9 mouse cellular contexts compared by ENCODE assay signal in genomic region chr10:79883297-79884084, GRCm38 (mm10). TPM values are rescaled to one million over a fixed set of nuclear protein-coding genes. Genes with fewer than 3 reads are reported as not detected.
DNase-seq lines count a peak whose midpoint lies in the region; ATAC-seq and TF ChIP-seq lines count a peak whose summit lies in the region.
"Had no signal": no experiment of that assay in that cellular context is flagged by ENCODE, and none has a peak within 500 bp of the region (broad histone marks: within the 10 kb centered on the region; RNA-seq: fewer than 3 reads in every experiment).

No protein-coding gene starts in this region.

- H3K27ac ChIP-seq in bone marrow, adult 2 months (ENCODE audit: control insufficient read depth, insufficient read depth, low read depth, low read length, poor library complexity): peak overlapping the region; percentile 5; the same call in 1 of the 2 replicates
- no peak overlapping the region for H3K27ac ChIP-seq in embryonic facial prominence, embryonic 14.5 days (replicated peaks; ENCODE audit: low read depth, low read length)
- H3K27ac ChIP-seq in heart, embryonic 14.5 days (replicated peaks in 1 of 2; ENCODE audit: control insufficient read depth in 1 of 2, insufficient read depth in 1 of 2, low read depth in 2 of 2, low read length in 2 of 2): no peak overlapping the region
- H3K27ac ChIP-seq in olfactory bulb, adult 2 months (ENCODE audit: insufficient read depth, low read depth, low read length): no peak overlapping the region
- H3K27ac ChIP-seq: macrophage had no signal

- no peak overlapping the region for H3K4me3 ChIP-seq in bone marrow, adult 2 months (replicated peaks; ENCODE audit: control insufficient read depth, low read depth, low read length)
- no peak overlapping the region for H3K4me3 ChIP-seq in embryonic facial prominence, embryonic 14.5 days (ENCODE audit: low read depth, low read length)
- H3K4me3 ChIP-seq in heart, embryonic 14.5 days (ENCODE audit: control insufficient read depth in 1 of 2, insufficient read depth in 1 of 2, low read depth in 1 of 2, low read length in 2 of 2): no peak overlapping the region
- H3K4me3 ChIP-seq in lung, adult 2 months (replicated peaks; ENCODE audit: extremely low read depth, low read depth, low read length): no peak overlapping the region
- no peak overlapping the region for H3K4me3 ChIP-seq in olfactory bulb, adult 2 months (ENCODE audit: insufficient read depth, low read depth, low read length)

- H3K4me2 ChIP-seq in embryonic facial prominence, embryonic 14.5 days (ENCODE audit: low read depth, low read length): peak overlapping the region; percentile 7; the same call in 1 of the 2 replicates
- H3K4me2 ChIP-seq in heart, embryonic 14.5 days (ENCODE audit: low read length): peak overlapping the region; percentile 23; the same call in 1 of the 2 replicates

- no peaks in the 10 kb centered on the region for H3K9me3 ChIP-seq in embryonic facial prominence, embryonic 14.5 days (ENCODE audit: control insufficient read depth, low read length)
- H3K9me3 ChIP-seq in heart, embryonic 14.5 days (ENCODE audit: control insufficient read depth, low read length): no peaks in the 10 kb centered on the region

- TF ChIP-seq POLR2A in bone marrow, adult 2 months (IDR thresholded peaks at IDR 0.05; ENCODE audit: borderline replicate concordance, control insufficient read depth, low read depth, low read length): no peak
- no peak for TF ChIP-seq POLR2A in lung, adult 2 months (IDR thresholded peaks at IDR 0.05; ENCODE audit: borderline replicate concordance, extremely low read depth, low read depth, low read length)
- TF ChIP-seq POLR2A in olfactory bulb, adult 2 months (IDR thresholded peaks at IDR 0.05; ENCODE audit: insufficient read depth, low read depth, low read length): no peak

- peak; percentile 34; the same call in 1 of the 2 replicates for ATAC-seq in embryonic facial prominence, embryonic 14.5 days (ENCODE audit: low read depth)
- no peak for ATAC-seq in heart, embryonic 14.5 days (ENCODE audit: insufficient number of reproducible peaks, insufficient read depth, low FRiP score, low read depth)

- H3K27me3 ChIP-seq in embryonic facial prominence, embryonic 14.5 days (replicated peaks; ENCODE audit: control insufficient read depth, insufficient read depth, low read length): no peaks in the 10 kb centered on the region
- H3K27me3 ChIP-seq in heart, embryonic 14.5 days (ENCODE audit: control insufficient read depth, insufficient read depth, low read length): peaks cover 6% of the 10 kb centered on the region; the same call in 1 of the 2 replicates

- no peaks in the 10 kb centered on the region for H3K36me3 ChIP-seq in embryonic facial prominence, embryonic 14.5 days (ENCODE audit: control insufficient read depth, insufficient read depth, low read length)
- no peaks in the 10 kb centered on the region for H3K36me3 ChIP-seq in heart, embryonic 14.5 days (ENCODE audit: control insufficient read depth, insufficient read depth, low read length)

- peaks cover 12% of the 10 kb centered on the region; the same call in 1 of the 2 replicates for H3K4me1 ChIP-seq in bone marrow, adult 2 months (ENCODE audit: control insufficient read depth, insufficient read depth, low read length)
- H3K4me1 ChIP-seq in embryonic facial prominence, embryonic 14.5 days (ENCODE audit: control insufficient read depth, insufficient read depth, low read length): peaks cover 12% of the 10 kb centered on the region
- H3K4me1 ChIP-seq in heart, embryonic 14.5 days (ENCODE audit: control insufficient read depth in 2 of 2, insufficient read depth in 2 of 2, low read length in 2 of 2): peaks cover 9 to 13% of the 10 kb centered on the region in 2 experiments
- H3K4me1 ChIP-seq in lung, adult 2 months (ENCODE audit: control insufficient read depth, insufficient read depth, low read length): peaks cover 5% of the 10 kb centered on the region; the same call in 1 of the 2 replicates
- peaks cover 25% of the 10 kb centered on the region for H3K4me1 ChIP-seq in olfactory bulb, adult 2 months (ENCODE audit: control insufficient read depth, insufficient read depth, low read length)

- peak; percentile 89 for DNase-seq in ES-CJ7 (ENCODE audit: low read depth, low spot score)
- DNase-seq in embryonic facial prominence, embryonic 14.5 days (ENCODE audit: low spot score): peak; percentile 87
- DNase-seq in large intestine, adult 2 months (ENCODE audit: low read depth, low spot score): peak; percentile 58
- DNase-seq in lung, adult 2 months: peak; percentile 81
- peak; percentile 64 to 68 for DNase-seq in thymus, postnatal 36 days

- WGBS in bone marrow, adult 2 months: 11% methylated on average over 22 of the region's 22 CpGs
- WGBS in embryonic facial prominence, embryonic 14.5 days: 15% methylated on average over 22 of the region's 22 CpGs
- 19% methylated on average over 22 of the region's 22 CpGs for WGBS in heart, embryonic 14.5 days
- WGBS in large intestine, adult 2 months: 19% methylated on average over 22 of the region's 22 CpGs
- 17% methylated on average over 22 of the region's 22 CpGs for WGBS in lung, adult 2 months
- whole genome bisulfite sequencing in olfactory bulb, adult 2 months: 17% methylated on average over 22 of the region's 22 CpGs

- peak overlapping the region; percentile 2; the same call in 1 of the 2 replicates for H3K9ac ChIP-seq in embryonic facial prominence, embryonic 14.5 days (ENCODE audit: low read depth, low read length)
- no peak overlapping the region for H3K9ac ChIP-seq in heart, embryonic 14.5 days (ENCODE audit: low read length)

- TF ChIP-seq CTCF in bone marrow, adult 2 months (IDR thresholded peaks at IDR 0.05; ENCODE audit: control insufficient read depth, insufficient read depth, low read length): peak; percentile 92
- TF ChIP-seq CTCF in lung, adult 2 months (IDR thresholded peaks at IDR 0.05; ENCODE audit: insufficient read depth, low read length): peak; percentile 89
- peak; percentile 67 for TF ChIP-seq CTCF in olfactory bulb, adult 2 months (IDR thresholded peaks at IDR 0.05; ENCODE audit: insufficient read depth, low read depth, low read length)

RNA-seq across cellular contexts. Expression of gene Elane, which starts 2.6 kb away (rescaled TPM):
- 102 and 162 TPM in 2 replicates for polyA plus RNA-seq in bone marrow, adult 2 months (2011; ENCODE audit: insufficient read depth, insufficient read length, low replicate concordance, missing spikeins)
- 0.64 and 2.0 TPM in 2 replicates for polyA plus RNA-seq in embryonic facial prominence, embryonic 14.5 days (2014; fragmentation: Nextera tagmentation; extraction: Ambion mirVana)
- 0.42 TPM in 1 of 2 replicates, not detected in the other for polyA plus RNA-seq in heart, embryonic 14.5 days (2014; fragmentation: Nextera tagmentation; extraction: Ambion mirVana)
- not detected in 2 replicates for polyA plus RNA-seq in large intestine, adult 2 months (2012; rRNA removed)
- 0.11 and 0.85 TPM in 2 replicates for polyA plus RNA-seq in lung, adult 2 months (2012; rRNA removed)
- polyA plus RNA-seq in olfactory bulb, adult 2 months (2012; ENCODE audit: insufficient read depth, insufficient read length, low replicate concordance, missing spikeins): not detected in 2 replicates

RNA-seq across cellular contexts. Expression of gene Cfd, which starts 7.2 kb away (rescaled TPM):
- 20.0 TPM in 1 of 2 replicates, not detected in the other for polyA plus RNA-seq in bone marrow, adult 2 months (2011; ENCODE audit: insufficient read depth, insufficient read length, low replicate concordance, missing spikeins)
- 0.22 TPM in 1 of 2 replicates, not detected in the other for polyA plus RNA-seq in embryonic facial prominence, embryonic 14.5 days (2014; fragmentation: Nextera tagmentation; extraction: Ambion mirVana)
- not detected in 2 replicates for polyA plus RNA-seq in heart, embryonic 14.5 days (2014; fragmentation: Nextera tagmentation; extraction: Ambion mirVana)
- 166 and 209 TPM in 2 replicates for polyA plus RNA-seq in large intestine, adult 2 months (2012; rRNA removed)
- polyA plus RNA-seq in lung, adult 2 months (2012; rRNA removed): 297 and 1,797 TPM in 2 replicates
- not detected in 2 replicates for polyA plus RNA-seq in olfactory bulb, adult 2 months (2012; ENCODE audit: insufficient read depth, insufficient read length, low replicate concordance, missing spikeins)
- polyA plus RNA-seq: macrophage had no signal

RNA-seq across cellular contexts. Expression of gene Plppr3, which starts 9.1 kb away (rescaled TPM):
- 16.4 and 32.4 TPM in 2 replicates for polyA plus RNA-seq in bone marrow, adult 2 months (2011; ENCODE audit: insufficient read depth, insufficient read length, low replicate concordance, missing spikeins)
- polyA plus RNA-seq in embryonic facial prominence, embryonic 14.5 days (2014; fragmentation: Nextera tagmentation; extraction: Ambion mirVana): 32.4 and 50.2 TPM in 2 replicates
- 6.9 and 9.4 TPM in 2 replicates for polyA plus RNA-seq in heart, embryonic 14.5 days (2014; fragmentation: Nextera tagmentation; extraction: Ambion mirVana)
- polyA plus RNA-seq in large intestine, adult 2 months (2012; rRNA removed): 3.4 and 4.6 TPM in 2 replicates
- 8.4 and 8.9 TPM in 2 replicates for polyA plus RNA-seq in lung, adult 2 months (2012; rRNA removed)
- not detected in 2 replicates for polyA plus RNA-seq in olfactory bulb, adult 2 months (2012; ENCODE audit: insufficient read depth, insufficient read length, low replicate concordance, missing spikeins)

RNA-seq across cellular contexts. Expression of gene Prtn3, which starts 9.2 kb away (rescaled TPM):
- 143 and 259 TPM in 2 replicates for polyA plus RNA-seq in bone marrow, adult 2 months (2011; ENCODE audit: insufficient read depth, insufficient read length, low replicate concordance, missing spikeins)
- 4.1 and 6.7 TPM in 2 replicates for polyA plus RNA-seq in embryonic facial prominence, embryonic 14.5 days (2014; fragmentation: Nextera tagmentation; extraction: Ambion mirVana)
- polyA plus RNA-seq in heart, embryonic 14.5 days (2014; fragmentation: Nextera tagmentation; extraction: Ambion mirVana): 1.4 and 2.0 TPM in 2 replicates
- polyA plus RNA-seq in large intestine, adult 2 months (2012; rRNA removed): 1.6 and 1.8 TPM in 2 replicates
- polyA plus RNA-seq in lung, adult 2 months (2012; rRNA removed): 3.6 and 5.0 TPM in 2 replicates
- not detected in 2 replicates for polyA plus RNA-seq in olfactory bulb, adult 2 months (2012; ENCODE audit: insufficient read depth, insufficient read length, low replicate concordance, missing spikeins)

RNA-seq across cellular contexts. Expression of gene Med16, which starts 25.2 kb away (rescaled TPM):
- polyA plus RNA-seq in bone marrow, adult 2 months (2011; ENCODE audit: insufficient read depth, insufficient read length, low replicate concordance, missing spikeins): 12.3 and 19.2 TPM in 2 replicates
- 33.7 and 40.2 TPM in 2 replicates for polyA plus RNA-seq in embryonic facial prominence, embryonic 14.5 days (2014; fragmentation: Nextera tagmentation; extraction: Ambion mirVana)
- 34.7 TPM in 2 replicates for polyA plus RNA-seq in heart, embryonic 14.5 days (2014; fragmentation: Nextera tagmentation; extraction: Ambion mirVana)
- 28.6 and 36.5 TPM in 2 replicates for polyA plus RNA-seq in large intestine, adult 2 months (2012; rRNA removed)
- polyA plus RNA-seq in lung, adult 2 months (2012; rRNA removed): 76.2 and 79.1 TPM in 2 replicates
- not detected in 2 replicates for polyA plus RNA-seq in olfactory bulb, adult 2 months (2012; ENCODE audit: insufficient read depth, insufficient read length, low replicate concordance, missing spikeins)

Comparison
In these comparisons a context has a peak if more than half of its experiments do, and no peak if none do; other contexts are left out.
1. RNA of gene Elane, which starts 2.6 kb away (polyA plus RNA-seq): 102 to 162 TPM in bone marrow, adult 2 months; 0.11 to 0.85 TPM in lung, adult 2 months, 0.64 to 2.0 TPM in embryonic facial prominence, embryonic 14.5 days, 0.42 TPM in heart, embryonic 14.5 days, not detected in large intestine, adult 2 months and not detected in olfactory bulb, adult 2 months; every median in the first group is over 10 times any median in the second.
2. Peak in every context shown above with its lines, with median percentiles within 50 percentile points of each other: DNase-seq and CTCF ChIP-seq.